Mouse (Mus musculus): Measurements from ENCODE around the gene Gm8439. TPM values are rescaled to one million over a fixed set of nuclear protein-coding genes. Genes with fewer than 3 reads are reported as not detected.
A peak's percentile ranks its signal among the peaks of the same experiment; 100 is the strongest.

Gm8439 gene
- not detected in 2 replicates for polyA plus RNA-seq (2012; ENCODE audit: insufficient read depth, insufficient read length, missing spikeins)

DNA sequence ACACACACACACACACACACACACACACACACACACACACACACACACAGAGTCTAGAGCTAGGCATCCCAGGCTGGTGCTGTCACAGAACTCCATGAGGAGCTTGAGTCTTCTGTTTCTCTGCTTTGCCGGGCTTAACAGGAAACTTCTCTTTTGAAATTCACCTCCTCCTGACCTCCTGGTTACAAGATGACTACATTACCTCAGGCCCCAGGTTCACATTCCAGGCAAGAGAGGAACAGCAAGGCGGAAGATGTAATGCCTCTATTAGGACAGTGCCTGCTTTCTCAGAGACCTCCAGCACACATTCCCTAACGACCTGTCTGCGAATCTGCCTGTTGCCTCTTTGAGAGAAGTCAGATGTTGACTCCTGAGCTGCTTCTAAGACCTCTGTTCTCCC, at the start of gene Gm8439:
Gm8439 (plus strand) TSS at position 301 of the 400 bp plus-strand sequence.
- Histone ChIP-seq H3K4me1 (ENCODE audit: control insufficient read depth, insufficient read depth, insufficient read length, low read length) (no peaks in the 10 kb centered on the region), H3K27ac (replicated peaks; ENCODE audit: low read depth, low read length) (no peak within 1 kb of the TSS), H3K4me3 (ENCODE audit: insufficient read depth, low read depth, low read length) (no peak within 1 kb of the TSS)

DNA sequence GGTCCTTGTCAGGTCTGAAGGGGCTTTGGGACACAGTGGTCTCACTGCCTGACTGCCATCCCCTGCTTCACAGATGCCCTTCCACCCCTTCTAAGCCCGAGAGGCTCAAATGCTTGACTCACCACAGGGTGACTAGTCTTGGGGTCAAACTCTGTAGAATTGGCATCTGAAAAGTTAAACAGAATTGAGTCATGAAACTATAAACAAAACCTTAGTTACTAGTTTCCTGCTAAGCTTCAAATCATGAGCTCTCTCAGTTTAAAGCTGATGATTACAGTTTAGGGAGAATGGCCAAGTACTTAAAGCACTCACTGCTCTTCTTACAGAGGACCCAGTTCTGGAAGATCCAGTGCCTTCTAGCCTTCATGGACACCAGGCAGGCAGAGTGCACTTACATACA, 43.6 kb upstream of the Gm8439 start:
- Histone ChIP-seq H3K4me1 (ENCODE audit: control insufficient read depth, insufficient read depth, insufficient read length, low read length) (no peaks in the 10 kb centered on the region), H3K4me3 (ENCODE audit: insufficient read depth, low read depth, low read length) (no peak overlapping the region), H3K27ac (replicated peaks; ENCODE audit: low read depth, low read length) (no peak overlapping the region)

DNA sequence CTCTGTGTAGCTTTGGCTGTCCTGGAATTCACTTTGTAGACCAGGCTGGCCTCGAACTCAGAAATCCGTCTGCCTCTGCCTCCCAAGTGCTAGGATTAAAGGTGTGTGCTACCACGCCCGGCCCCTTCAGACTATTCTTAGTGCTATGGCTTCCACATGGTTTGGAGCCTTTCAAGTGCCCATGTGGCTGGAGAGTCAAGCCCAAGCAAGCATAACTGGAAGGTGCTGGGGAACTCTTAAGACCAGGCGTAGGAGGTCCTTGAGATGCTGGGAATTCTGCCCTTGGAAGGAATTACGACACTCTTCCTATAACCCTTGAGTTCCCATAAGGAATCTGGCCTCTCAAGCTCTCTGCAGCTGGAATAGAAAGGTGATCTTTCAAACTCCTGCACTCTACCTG, 32.0 kb upstream of the Gm8439 start:
- Histone ChIP-seq H3K4me3 (ENCODE audit: insufficient read depth, low read depth, low read length) (no peak overlapping the region), H3K27ac (replicated peaks; ENCODE audit: low read depth, low read length) (no peak overlapping the region), H3K4me1 (ENCODE audit: control insufficient read depth, insufficient read depth, insufficient read length, low read length) (no peaks in the 10 kb centered on the region)

DNA sequence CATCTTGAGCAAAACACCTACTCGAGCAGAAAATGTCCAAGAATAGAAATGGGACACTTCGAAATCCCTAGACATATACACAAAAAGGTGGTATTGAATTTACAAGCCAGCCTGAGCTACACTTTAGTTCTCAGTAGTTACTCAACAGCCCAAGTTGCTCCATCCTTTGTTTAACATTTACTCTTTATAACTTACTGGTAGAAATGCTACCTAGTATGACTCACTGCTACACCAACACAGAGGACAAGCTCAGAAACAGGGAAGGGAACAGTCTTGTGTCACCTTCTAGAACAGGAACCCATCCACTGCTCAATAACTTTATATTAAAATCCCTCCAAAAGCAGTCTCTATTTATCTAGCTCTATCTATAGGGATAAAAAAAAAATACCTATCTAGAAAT, 22.8 kb upstream of the Gm8439 start:
- Histone ChIP-seq H3K4me3 (ENCODE audit: insufficient read depth, low read depth, low read length) (no peak overlapping the region), H3K27ac (replicated peaks; ENCODE audit: low read depth, low read length) (no peak overlapping the region), H3K4me1 (ENCODE audit: control insufficient read depth, insufficient read depth, insufficient read length, low read length) (peaks cover 6% of the 10 kb centered on the region; the same call in 1 of the 2 replicates)

DNA sequence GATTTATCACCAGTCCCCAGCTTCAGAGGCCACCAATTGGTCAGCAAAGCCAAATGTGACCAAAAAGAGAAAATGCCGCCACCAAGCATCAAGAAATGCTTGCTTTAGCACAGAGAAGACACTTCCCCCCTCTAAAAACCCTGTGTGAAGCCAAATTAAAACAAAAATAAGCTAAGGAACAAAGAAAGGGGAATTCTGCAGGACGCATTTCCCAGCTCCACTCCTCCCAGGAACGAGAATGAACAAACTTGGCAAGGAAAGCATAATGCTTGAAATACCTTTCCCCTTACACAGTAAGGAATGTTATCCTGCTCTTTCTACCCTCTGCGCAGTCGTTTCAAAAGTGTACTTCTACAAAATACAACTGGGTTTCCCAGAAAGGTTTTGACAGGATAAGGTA, 20.5 kb upstream of the Gm8439 start:
- Histone ChIP-seq H3K4me3 (ENCODE audit: insufficient read depth, low read depth, low read length) (no peak overlapping the region), H3K27ac (replicated peaks; ENCODE audit: low read depth, low read length) (peak overlapping the region; percentile 67)

DNA sequence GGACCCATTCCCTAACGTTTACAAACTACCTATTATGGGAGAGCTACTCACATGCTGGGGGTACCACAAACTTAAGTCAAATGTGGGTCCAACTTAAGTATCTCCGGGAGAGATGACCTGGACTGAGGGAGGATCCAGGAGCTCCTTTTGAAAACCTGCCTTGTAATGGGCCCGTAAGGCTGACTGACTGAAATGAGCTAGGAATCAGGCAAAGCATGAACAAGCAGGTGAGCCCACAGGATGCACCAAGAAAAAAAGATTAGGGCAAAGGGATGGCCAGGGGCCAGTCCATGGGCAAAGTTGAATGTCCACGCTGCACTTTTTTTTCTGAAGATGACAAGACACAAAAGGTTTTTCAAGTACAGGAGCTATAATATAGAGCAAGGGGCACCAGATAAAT, 19.5 kb upstream of the Gm8439 start:
- Histone ChIP-seq H3K27ac (replicated peaks; ENCODE audit: low read depth, low read length) (peak overlapping the region; percentile 31), H3K4me3 (ENCODE audit: insufficient read depth, low read depth, low read length) (peak overlapping the region; percentile 97), H3K4me1 (ENCODE audit: control insufficient read depth, insufficient read depth, insufficient read length, low read length) (peaks cover 6% of the 10 kb centered on the region; the same call in 1 of the 2 replicates)

More for the DNA sequence above, 20.5 kb upstream of the Gm8439 start:
- peaks cover 6% of the 10 kb centered on the region; the same call in 1 of the 2 replicates for H3K4me1 ChIP-seq (ENCODE audit: control insufficient read depth, insufficient read depth, insufficient read length, low read length)

DNA sequence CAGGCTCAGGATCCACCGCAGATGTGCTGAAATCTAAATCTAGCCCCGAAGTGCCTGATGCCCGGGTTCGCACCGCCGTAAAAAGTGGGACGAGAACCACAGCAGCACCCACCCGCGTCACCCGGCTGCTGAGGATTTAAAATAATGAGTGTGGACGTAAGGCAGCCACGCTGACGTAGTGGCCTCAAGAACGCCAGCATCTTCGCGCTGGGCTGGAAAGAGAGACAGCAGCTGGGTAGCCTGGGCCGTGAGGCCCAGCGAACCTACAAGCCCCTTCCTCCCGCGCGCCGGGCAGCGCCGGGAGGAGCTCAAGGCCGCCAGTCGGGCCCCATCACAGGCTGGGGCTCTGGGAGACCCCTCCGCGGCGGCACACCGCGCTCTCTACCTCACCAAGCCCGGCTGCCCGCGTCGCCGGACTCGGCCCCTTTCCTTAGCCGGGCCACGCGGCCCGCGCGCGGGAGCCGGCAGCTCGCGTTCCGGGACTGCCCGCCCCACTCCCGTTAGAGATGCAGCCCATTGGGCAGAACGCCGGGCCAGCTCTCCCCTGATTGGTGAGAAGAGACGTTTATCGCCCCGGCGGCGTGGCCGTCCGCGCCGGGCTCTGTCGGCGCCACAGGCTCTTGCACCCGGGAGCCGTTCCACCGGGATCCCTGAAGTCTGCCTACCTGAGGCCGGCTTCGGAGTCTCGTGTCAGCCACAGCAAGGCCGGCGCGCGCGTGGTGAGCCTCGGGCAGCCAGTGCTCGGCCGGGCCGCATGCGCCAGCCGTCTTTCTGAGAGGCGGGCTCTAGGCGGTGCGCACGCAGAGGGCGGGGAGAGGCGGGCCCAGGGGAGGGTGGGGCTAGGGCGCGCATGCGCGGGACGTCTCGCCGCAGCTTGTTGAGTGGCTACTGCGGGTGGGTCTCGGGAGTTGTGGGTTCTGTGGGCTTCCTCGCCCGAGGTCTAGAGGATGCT, 18.8 kb upstream of the Gm8439 start, which contains the start of gene Ctps:
Ctps (minus strand) TSS at position 791 of the 952 bp plus-strand sequence.
- peaks cover 6% of the 10 kb centered on the region; the same call in 1 of the 2 replicates for H3K4me1 ChIP-seq (ENCODE audit: control insufficient read depth, insufficient read depth, insufficient read length, low read length)
- H3K27ac ChIP-seq (replicated peaks; ENCODE audit: low read depth, low read length) = peak within 1 kb of the TSS; percentile 73
- H3K4me3 ChIP-seq (ENCODE audit: insufficient read depth, low read depth, low read length) = peak within 1 kb of the TSS; percentile 97

DNA sequence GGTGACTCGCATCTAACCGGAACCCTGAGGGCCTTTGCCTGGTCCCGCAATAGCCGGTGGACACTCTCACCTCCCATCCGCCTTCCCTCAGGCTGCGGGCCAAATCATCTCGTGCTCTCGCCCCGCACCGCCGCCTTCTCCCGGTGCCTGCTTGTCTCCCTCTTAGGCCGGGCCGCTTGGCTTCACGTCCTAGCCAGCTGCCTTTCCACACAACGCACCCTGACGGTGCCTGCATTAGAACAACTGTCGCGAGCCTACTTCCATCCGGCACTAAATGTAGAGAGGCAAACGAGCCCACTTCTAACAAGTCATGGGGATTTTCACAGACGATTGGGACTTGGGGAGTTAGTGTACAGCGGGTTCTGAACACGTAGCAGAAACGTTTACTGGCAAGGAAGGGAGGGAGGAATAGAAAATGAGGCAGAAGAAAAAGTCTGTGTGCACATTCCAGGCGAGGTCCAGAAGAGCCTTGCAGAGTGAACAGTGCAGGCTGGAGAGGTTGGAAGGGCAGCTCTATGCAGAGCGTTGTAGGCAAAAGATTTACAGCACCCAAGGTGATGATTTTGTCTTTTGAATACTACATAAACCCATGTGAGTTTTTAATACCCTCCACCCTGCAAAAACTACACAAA, 18.0 kb upstream of the Gm8439 start:
- Histone ChIP-seq H3K4me1 (ENCODE audit: control insufficient read depth, insufficient read depth, insufficient read length, low read length) (peaks cover 6% of the 10 kb centered on the region; the same call in 1 of the 2 replicates), H3K4me3 (ENCODE audit: insufficient read depth, low read depth, low read length) (peak overlapping the region; percentile 97), H3K27ac (replicated peaks; ENCODE audit: low read depth, low read length) (peak overlapping the region; percentile 73)

DNA sequence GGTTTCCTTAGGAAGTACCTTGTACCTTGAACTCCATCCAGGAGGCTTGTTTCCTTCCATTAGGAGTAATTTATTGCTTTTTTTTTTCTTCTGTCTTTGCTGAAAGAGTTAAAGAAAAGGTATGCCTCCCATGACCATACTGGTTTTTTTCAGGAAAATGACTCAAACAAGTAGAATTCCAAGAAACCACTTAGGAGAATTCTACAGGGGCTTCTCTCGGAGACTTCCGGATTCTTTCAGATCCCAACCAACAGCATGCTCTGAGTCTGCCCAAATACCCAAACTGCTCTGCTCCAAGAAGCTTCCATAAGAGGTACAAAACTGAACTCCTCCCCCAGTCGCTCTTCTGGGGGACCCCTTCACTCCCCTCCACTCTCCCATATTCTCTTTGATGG, 17.5 kb upstream of the Gm8439 start:
- no peak overlapping the region for H3K27ac ChIP-seq (replicated peaks; ENCODE audit: low read depth, low read length)
- peaks cover 6% of the 10 kb centered on the region; the same call in 1 of the 2 replicates for H3K4me1 ChIP-seq (ENCODE audit: control insufficient read depth, insufficient read depth, insufficient read length, low read length)
- no peak overlapping the region for H3K4me3 ChIP-seq (ENCODE audit: insufficient read depth, low read depth, low read length)

DNA sequence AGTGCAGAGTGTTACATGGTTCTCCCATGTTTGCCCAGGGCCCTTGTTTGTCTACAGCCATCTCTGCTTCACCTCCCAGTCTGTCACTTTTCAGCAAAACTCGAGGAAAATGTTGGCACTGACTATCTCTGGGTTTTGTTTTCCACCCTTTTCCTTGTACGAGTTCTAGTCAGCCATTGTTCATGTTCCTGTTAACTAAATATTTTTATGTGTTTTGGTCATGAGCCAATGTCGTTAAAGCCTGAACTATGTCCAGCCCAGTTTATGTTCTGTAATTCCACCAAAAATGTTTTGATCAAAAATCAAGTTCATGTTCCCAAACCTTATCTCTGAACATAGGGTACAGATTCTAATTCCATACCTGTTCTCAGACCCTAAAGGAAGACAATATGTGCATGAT, 16.9 kb upstream of the Gm8439 start:
- H3K27ac ChIP-seq (replicated peaks; ENCODE audit: low read depth, low read length) = no peak overlapping the region
- H3K4me1 ChIP-seq (ENCODE audit: control insufficient read depth, insufficient read depth, insufficient read length, low read length) = peaks cover 6% of the 10 kb centered on the region; the same call in 1 of the 2 replicates
- H3K4me3 ChIP-seq (ENCODE audit: insufficient read depth, low read depth, low read length) = no peak overlapping the region

DNA sequence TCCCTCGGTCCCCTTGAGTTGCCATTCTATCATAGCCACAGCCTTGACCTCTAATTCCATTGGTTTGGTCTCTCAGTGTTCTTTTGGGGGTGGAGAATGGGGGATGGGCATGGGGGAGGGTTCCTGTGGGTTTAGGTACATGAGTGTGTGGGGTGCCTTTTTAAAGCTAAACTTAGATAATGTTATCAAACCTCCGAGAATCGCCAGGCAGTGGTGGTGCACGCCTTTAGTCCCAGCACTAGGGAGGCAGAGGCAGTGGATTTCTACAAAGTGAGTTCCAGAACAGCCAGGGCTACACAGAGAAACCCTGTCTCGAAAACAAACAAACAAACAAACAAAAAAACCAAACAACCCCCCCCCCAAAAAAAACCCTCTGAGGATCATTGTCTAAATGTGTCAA, 7.7 kb upstream of the Gm8439 start:
- Histone ChIP-seq H3K27ac (replicated peaks; ENCODE audit: low read depth, low read length) (no peak overlapping the region), H3K4me3 (ENCODE audit: insufficient read depth, low read depth, low read length) (no peak overlapping the region), H3K4me1 (ENCODE audit: control insufficient read depth, insufficient read depth, insufficient read length, low read length) (no peaks in the 10 kb centered on the region)

DNA sequence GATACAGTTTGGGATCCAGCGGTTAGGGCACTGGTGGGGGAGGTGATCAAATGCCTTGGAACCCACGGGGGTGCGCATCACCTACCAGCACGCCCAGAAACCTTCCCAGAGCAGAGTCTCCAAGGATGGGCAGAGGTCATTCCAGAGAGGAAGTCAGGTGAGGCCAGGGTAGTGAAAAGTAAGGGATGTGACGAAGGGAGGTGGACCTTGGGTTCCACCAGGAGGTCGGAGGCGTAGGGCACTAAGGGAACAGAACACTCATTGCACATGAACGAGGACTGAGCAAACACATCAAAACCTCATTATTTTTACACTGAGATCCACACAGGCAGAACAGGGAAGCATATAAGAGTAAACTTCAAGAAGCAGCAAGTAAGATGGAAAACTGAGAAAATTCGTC, 6.8 kb upstream of the Gm8439 start:
- Histone ChIP-seq H3K27ac (replicated peaks; ENCODE audit: low read depth, low read length) (no peak overlapping the region), H3K4me1 (ENCODE audit: control insufficient read depth, insufficient read depth, insufficient read length, low read length) (no peaks in the 10 kb centered on the region), H3K4me3 (ENCODE audit: insufficient read depth, low read depth, low read length) (no peak overlapping the region)

DNA sequence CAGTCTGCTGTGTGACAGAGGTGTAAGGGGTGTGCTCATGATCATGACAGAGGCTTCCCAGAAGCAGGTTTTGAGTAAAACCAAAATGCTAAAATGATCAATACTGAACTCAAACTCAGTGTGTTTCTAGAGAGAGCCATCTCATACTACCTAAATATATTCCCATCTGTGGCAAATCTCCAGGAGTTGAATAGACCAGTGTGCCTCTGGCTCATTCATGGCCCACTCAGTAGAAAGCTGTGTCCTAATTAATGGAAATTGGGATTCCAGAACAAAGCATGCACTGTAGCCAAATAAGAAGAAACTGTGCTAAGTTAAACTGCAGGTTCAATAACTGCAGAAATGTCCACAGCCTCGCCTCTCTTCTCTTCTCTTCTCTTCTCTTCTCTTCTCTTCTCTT, 1.6 kb upstream of the Gm8439 start:
- no peak overlapping the region for H3K4me3 ChIP-seq (ENCODE audit: insufficient read depth, low read depth, low read length)
- H3K27ac ChIP-seq (replicated peaks; ENCODE audit: low read depth, low read length) = no peak overlapping the region
- H3K4me1 ChIP-seq (ENCODE audit: control insufficient read depth, insufficient read depth, insufficient read length, low read length) = no peaks in the 10 kb centered on the region

DNA sequence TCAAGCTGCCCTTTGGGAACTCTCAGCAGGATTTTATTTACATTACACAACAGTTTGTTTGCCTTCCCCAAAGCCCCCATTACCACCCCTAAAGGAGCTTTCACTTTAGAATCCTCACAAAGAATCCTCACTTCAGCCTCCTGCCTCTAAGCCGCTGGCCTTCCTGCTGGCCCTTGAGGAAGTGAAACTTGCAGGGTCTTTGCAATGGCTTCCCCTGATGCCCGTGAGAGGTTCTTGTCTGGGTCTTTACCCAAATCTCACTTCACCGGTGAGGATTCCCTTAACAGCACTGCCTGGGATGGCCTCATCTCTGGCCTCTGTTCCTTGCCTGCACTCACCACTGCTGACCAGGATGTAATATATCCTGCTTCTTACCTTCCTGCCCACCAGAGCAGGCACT, 525 bp downstream of the Gm8439 start:
- no peak overlapping the region for H3K27ac ChIP-seq (replicated peaks; ENCODE audit: low read depth, low read length)
- H3K4me3 ChIP-seq (ENCODE audit: insufficient read depth, low read depth, low read length) = no peak overlapping the region
- H3K4me1 ChIP-seq (ENCODE audit: control insufficient read depth, insufficient read depth, insufficient read length, low read length) = no peaks in the 10 kb centered on the region

DNA sequence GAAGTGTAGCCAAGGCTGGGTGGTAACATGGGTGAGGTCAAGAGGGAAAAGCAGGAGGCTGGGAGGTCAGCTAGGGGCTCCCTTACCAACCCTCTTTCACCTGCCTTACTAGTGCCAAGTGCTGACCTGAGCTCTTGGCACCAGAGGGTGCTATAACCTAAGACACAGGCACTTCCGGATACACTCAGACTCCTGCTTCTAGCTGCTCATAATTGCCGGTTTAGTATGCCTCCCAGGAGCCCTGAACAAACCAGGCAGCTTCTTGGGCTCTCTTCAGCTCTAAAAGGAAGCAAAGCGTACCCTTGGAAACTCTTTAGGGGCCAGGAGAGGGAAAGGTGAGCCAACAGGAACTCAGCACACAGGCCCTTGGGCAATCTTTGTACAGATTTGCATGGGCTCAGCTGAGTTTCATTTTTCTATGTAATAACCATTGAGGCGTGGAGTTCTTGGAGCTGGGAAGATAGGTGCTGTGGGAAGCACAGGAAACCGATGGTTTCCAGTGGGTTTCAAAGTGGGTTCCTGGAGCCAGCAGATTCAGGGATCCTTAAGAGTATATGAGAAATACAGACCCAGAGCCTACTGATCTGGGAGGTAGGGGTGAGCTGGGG, 1.4 kb downstream of the Gm8439 start:
- Histone ChIP-seq H3K27ac (replicated peaks; ENCODE audit: low read depth, low read length) (no peak overlapping the region), H3K4me1 (ENCODE audit: control insufficient read depth, insufficient read depth, insufficient read length, low read length) (no peaks in the 10 kb centered on the region), H3K4me3 (ENCODE audit: insufficient read depth, low read depth, low read length) (no peak overlapping the region)

Measured in brown adipose tissue, adult 24 weeks (tissue).